Mouse (Mus musculus) heart, adult 8-10 months (tissue): ENCODE data around the gene Resf1. TPM values are rescaled to one million over a fixed set of nuclear protein-coding genes. Genes with fewer than 3 reads are reported as not detected.
A peak's percentile ranks its signal among the peaks of the same experiment; 100 is the strongest.
"Not testable (repeated sequence)": the region's sequence is repeated elsewhere in the genome, so short reads cannot be mapped to it uniquely, and the experiment has no call there.

ENCODE experiments used
- DNase-seq: peaks from one replicate; pipeline ENCODE4 v3.0.0; 2022; ENCODE audit warnings: low spot score
- total RNA-seq, 4 experiments: library from RNA; stranded (reverse); gene quantifications; 2 replicates each; pipeline ENCODE4 v1.2.4; 2022

The Resf1 gene
- total RNA-seq, 4 experiments from 2014 or later: 20.2 to 45.4 (median 29.3) TPM

GRCm38 (mm10) chr6:149343802-149344201 lies 34.6 kb downstream of the Resf1 start:
- DNase-seq: peak; percentile 45

- no peak for DNase-seq
These were observed 35.2 kb downstream of the Resf1 start for GRCm38 (mm10) chr6:149344372-149344771.

- DNase-seq: not testable (repeated sequence)
These were observed 39.0 kb downstream of the Resf1 start for GRCm38 (mm10) chr6:149348211-149348610.

GRCm38 (mm10) chr6:149354826-149355495 lies 45.7 kb downstream of the Resf1 start:
- no peak for DNase-seq

GRCm38 (mm10) chr6:149355799-149356198 lies 46.6 kb downstream of the Resf1 start:
- DNase-seq: not testable (repeated sequence)

GRCm38 (mm10) chr6:149357155-149357554 lies 47.9 kb downstream of the Resf1 start:
- no peak for DNase-seq

GRCm38 (mm10) chr6:149362533-149362932 lies 53.3 kb downstream of the Resf1 start:
- DNase-seq: not testable (repeated sequence)

GRCm38 (mm10) chr6:149365975-149366374 lies 56.8 kb downstream of the Resf1 start:
- DNase-seq: not testable (repeated sequence)

GRCm38 (mm10) chr6:149366403-149366802 lies 57.2 kb downstream of the Resf1 start:
- no peak for DNase-seq

GRCm38 (mm10) chr6:149374986-149375457 lies 65.8 kb downstream of the Resf1 start:
- DNase-seq: peak; percentile 84

- no peak for DNase-seq
These were observed 74.3 kb downstream of the Resf1 start for GRCm38 (mm10) chr6:149383531-149383930.

Other genes starting within 250 kb of the Resf1 start
- 10 to 100 TPM; 14.9 to 20.7 (median 17.2) TPM for gene Dennd5b, start 207.7 kb upstream of the Resf1 start, total RNA-seq
- gene Gm10203, start 179.2 kb upstream of the Resf1 start, total RNA-seq: not detected
- 10 to 100 TPM; 22.4 to 38.4 (median 26.6) TPM for gene Etfbkmt, start 169.6 kb upstream of the Resf1 start, total RNA-seq
- 10 to 100 TPM; 16.9 to 17.8 (median 17.6) TPM for gene Amn1, start 120.7 kb upstream of the Resf1 start, total RNA-seq
- gene Bicd1, start 99.5 kb downstream of the Resf1 start, total RNA-seq: 1 to 10 TPM; 4.0 to 8.2 (median 4.6) TPM